Mouse (Mus musculus) megakaryocyte, embryonic 14.5 days (primary cell): Measurements from ENCODE around the gene Isy1.

Experiments used
- FLI1 ChIP-seq: IDR thresholded peaks from 2 replicates; pipeline ENCODE4 v1.6.1; 2012; ENCODE audit warnings: low read length, inconsistent platforms, mixed read lengths
- GATA1 ChIP-seq: IDR thresholded peaks from 3 replicates; pipeline ENCODE4 v1.6.1; 2012; ENCODE audit warnings: mixed read lengths, low read length, inconsistent platforms, borderline replicate concordance

- TF ChIP-seq GATA1 (no peak), FLI1 (no peak)
These were observed 18.2 kb downstream of the Isy1 start for GRCm38 (mm10) chr6:87820366-87820765.
